Mouse (Mus musculus): ENCODE results near the gene Otud3.
"Not testable (repeated sequence)": the region's sequence is repeated elsewhere in the genome, so short reads cannot be mapped to it uniquely, and the experiment has no call there.

DNA sequence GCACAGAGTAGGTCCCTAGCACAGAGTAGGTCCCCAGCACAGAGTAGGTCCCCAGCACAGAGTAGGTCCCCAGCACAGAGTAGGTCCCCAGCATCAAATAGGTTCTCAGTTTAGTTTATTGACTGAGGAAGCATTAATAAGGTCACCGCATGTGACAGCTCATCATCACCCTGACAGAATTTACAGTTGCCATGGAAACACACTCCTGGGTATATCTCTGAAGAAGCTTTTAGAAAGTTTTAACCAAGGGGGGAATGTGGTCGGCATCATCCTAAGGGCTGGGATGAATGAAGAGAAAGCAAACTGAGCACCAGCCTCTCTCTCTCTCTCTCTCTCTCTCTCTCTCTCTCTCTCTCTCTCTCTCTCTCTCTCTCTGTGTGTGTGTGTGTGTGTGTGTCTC is 38.5 kb downstream of the Otud3 start:
- not testable (repeated sequence) for TF ChIP-seq CTCF (IDR thresholded peaks at IDR 0.05 in 2 of 3, conservative IDR thresholded peaks at IDR 0.05 in 1 of 3; ENCODE audit: control insufficient read depth in 1 of 3, insufficient read depth in 1 of 3, low read depth in 2 of 3, low read length in 3 of 3, poor library complexity in 1 of 3, severe bottlenecking in 1 of 3); GATA1 (IDR thresholded peaks at IDR 0.05; ENCODE audit: low read depth, low read length); POLR2A (IDR thresholded peaks at IDR 0.05; ENCODE audit: control insufficient read depth in 1 of 2, insufficient read depth in 1 of 2, low read depth in 1 of 2, low read length in 2 of 2, poor library complexity in 1 of 2)
